Mouse (Mus musculus) ES-CJ7 (cell line): ENCODE data around the gene B9d1.

ENCODE experiments used
- DNase-seq: peaks from one replicate; pipeline ENCODE4 v3.0.0; 2011; ENCODE audit warnings: low read depth, low spot score

B9d1 gene

DNA sequence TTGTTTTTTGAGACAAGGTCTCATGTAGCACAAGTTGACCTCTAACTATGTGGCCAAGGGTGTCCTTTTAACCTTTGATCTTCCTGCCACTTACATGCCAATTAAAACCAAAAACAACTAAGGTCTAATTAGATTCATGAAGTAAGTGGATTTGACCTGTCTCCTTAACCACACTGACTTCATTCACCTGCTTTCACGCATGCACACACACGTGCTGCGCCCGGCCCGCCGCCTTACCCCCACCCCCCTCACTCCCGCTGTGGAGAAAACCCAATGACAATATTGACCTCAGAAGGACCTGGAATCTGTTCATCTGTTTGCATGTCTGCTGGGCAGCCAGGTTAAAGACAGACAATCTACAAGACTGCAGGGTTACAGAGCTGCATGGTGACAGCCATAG is 35.7 kb downstream of the B9d1 start:
- no peak for DNase-seq

DNA sequence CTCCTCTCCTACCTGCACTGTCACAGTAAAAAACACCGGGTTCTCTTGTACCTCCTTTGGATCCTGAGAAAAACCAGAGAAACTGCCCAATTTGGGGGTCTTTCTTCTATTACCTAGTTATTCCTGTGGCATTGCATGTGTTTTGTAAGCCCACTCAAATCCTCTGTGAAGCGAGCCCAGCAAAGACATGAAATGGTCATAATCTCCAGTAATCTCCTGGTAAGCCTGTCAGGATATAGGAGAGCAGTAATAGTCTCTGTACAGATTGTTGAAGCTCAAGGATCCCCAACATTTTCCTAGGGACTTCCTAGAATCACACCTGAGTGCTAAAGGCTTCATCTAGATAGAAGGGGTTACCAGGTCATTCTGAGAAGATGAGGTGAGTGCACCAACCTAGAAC is 36.2 kb downstream of the B9d1 start:
- DNase-seq = no peak

DNA sequence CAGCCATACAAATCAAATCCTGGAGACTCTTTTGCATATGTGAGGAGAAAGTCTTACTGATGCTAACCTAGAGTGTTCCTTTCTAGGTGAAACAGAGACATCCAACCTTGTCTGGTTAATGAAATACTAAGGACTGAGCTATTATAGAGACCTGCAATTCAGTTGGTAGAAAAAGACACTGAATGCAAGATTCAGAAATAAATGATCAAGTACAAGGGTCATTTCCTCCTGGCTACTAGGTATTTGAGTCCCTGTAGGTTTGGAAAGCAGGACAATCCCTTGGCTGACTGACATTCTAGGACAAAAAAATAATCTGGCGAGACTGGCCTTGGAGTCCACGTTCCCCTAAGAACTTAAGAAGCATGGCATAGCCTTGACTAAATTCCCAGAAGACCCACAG is 40.6 kb downstream of the B9d1 start:
- DNase-seq = no peak

DNA sequence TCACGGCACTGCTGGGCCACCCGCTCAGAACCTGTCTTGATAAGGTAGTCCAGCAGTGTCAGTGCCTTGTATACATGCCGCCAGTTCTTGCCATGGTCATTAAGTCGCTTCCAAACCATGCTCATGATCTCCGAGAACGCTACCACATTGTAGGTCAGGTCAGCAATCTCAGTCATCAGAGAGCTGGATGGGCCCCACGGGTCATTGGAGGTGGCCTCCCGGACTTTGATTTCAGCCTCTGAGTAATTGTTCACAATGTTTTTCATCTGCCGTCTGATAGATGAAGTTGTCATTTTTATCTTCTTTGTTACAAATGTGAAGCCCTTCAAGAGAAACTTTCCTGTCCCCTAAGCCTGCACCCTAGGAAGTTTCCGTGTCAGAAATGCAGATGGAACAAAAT is 41.5 kb downstream of the B9d1 start:
- no peak for DNase-seq

DNA sequence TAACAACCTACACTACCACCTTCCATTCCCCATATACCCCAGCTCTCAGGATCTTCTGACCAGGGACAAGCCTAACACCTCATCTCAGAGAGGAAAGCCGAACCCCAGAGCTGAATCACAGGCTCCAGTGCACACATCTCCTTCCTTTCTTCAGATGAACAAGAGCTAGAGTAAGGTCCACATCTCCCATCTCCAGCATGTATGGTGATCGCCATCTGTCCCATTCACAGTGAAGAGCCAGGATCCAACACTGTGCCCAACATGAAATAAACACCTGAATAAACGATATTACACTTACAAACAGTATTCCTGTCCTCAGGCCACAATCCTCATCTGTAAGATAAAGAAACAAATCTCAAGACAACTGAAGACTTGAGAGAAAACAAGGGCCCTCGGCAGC is 42.8 kb downstream of the B9d1 start:
- DNase-seq = no peak

DNA sequence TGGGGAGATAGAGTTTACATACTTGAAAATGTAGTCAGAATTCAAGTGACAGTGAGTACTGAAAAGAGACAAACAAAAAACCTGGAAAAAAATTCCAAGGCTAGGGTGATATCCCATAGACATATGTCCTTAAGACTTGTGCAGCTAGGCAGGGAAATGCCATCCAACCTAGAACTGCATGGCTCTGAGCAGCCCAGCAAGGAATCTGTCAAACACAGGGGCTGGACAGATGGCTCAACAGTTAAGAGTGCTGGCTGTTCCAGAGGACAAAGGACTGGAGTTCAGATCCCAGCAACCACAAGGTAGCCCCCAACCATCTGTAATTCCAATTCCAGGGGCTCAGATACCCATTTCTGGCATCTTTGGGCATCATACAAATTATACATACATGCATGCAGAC is 45.7 kb downstream of the B9d1 start:
- DNase-seq = no peak

DNA sequence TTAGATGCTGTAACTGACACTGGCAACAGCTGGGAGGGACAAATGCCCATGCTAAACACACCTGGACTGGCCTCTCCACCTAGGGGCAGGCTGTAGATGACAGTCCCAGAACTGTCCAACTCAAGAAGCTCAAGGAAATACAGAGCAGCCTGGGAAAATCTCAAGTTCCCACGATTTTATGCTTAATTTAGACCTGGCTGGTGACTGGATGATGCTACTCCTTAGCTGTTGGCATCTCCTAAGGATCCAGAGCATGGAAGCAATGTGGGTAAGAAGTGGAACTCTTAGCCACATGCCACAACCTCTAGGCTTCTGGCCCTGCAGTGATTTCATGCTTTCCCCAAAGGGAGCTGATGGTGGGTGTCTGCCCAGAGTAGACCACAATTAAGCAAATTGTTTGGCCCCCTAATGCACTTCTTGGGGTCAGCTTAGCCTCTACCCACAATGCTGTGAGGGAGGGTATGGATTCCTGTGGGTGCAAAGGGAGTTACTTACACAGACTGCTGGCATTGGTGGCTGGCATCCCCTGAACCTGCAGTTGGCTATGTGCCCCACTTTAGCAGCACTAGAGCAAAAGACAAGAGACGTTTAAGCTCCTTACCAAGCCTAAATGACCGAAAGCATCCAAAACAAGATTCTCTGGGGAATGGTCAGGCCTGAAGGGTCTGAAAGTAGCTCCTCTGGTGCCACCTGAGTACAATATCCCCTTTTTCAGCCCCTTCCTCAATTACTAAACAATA is 48.2 kb downstream of the B9d1 start:
- DNase-seq = no peak

DNA sequence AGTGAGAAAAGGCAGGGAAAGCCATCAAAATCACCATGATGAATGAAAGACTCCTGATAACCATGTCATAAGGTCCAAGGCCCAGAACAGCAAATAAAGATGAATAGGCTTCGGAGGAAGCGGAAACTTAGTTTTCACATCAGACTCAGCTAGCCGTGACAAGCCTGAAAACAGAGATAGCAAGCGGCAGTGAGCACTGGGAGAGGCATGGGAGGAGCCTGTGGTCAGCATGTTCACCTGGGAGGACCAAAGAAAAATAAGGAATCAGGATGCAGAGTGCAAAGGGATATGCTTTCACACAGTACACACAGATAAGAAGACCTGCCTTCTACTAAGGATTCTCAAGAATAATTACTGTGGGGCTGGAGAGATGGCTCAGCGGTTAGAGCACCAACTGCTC is 54.6 kb downstream of the B9d1 start:
- no peak for DNase-seq

DNA sequence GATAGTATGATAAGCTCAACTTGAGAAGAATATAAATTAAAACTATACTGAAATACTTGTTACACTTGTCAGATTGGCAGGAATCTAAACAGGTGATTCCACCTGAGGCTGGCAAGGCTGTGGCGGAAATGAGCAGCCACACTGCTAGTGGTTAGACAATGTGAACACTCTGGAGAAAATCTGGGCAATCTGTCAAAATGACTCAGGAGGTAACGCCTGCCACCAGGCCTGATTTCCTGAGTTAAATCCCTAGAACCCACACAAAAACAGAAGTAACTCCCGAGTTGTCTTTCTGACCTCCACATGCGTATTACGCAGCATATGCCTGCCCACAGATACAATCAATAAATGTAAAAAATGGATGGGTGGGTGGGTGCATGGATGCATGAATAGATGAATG is 57.5 kb downstream of the B9d1 start:
- DNase-seq = no peak
